Mouse (Mus musculus) myocyte (in vitro differentiated cells): ENCODE results near the gene A930018P22Rik.

ENCODE experiments used
- E2F4 ChIP-seq: IDR thresholded peaks from one replicate; pipeline ENCODE4 v1.6.1; 2011; ENCODE audit warnings: mild to moderate bottlenecking, control low read depth, moderate library complexity; ENCODE audit not compliant: insufficient read depth
- USF1 ChIP-seq: IDR thresholded peaks from one replicate; pipeline ENCODE4 v1.6.1; 2011; ENCODE audit warnings: low read depth, mild to moderate bottlenecking, control low read depth, moderate library complexity

DNA sequence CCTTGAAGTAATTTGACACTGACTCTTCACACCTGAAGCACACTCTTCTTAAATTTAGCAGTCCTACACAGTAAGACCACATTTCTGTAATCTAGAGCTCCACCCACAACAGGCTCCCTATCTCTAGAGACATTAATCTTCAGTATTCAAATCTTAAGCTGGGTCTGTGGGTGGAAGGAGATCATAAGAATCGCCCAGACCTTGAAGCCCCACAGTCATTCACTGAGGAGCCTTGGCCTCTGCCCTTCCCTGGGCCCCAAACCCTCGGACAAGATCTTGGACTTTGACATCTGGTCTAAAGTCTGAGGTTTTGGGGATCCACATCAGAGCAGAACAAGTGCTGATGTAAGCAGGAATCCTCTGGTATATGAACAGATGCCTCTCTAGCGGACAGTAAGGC is 971 bp downstream of the A930018P22Rik start:
- TF ChIP-seq E2F4 (no peak), USF1 (no peak)
